Mouse (Mus musculus): Measurements from ENCODE around the gene Ermap.

Ermap gene

DNA sequence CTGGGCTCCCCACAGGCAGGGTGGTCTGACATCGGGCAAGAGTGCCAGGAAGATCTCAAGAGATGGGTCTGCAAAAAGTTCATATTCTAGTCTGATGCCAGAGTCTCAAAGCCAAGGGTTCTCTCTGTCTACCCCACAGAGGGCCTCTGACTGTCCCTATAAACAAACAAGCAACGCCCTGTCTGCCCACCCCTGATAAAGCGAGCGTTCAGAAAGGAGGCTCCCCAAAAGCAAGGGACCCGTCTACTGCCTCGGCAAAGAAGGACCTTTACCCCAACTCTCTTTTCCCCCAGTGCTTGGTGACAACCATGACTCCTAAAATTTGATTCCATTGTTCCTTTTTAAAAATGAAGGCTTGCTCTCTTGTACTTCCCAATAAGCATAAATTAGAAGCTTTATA, at the start of gene Ermap:
Gene Ermap (minus strand): TSS at position 148 of the 400 bp plus-strand sequence.
- no peak for DNase-seq (ENCODE audit: low spot score)

- DNase-seq (ENCODE audit: low spot score) = peak; percentile 65
Observed at GRCm38 (mm10) chr4:119239181-119239682, 49.4 kb upstream of the Ermap start.

DNA sequence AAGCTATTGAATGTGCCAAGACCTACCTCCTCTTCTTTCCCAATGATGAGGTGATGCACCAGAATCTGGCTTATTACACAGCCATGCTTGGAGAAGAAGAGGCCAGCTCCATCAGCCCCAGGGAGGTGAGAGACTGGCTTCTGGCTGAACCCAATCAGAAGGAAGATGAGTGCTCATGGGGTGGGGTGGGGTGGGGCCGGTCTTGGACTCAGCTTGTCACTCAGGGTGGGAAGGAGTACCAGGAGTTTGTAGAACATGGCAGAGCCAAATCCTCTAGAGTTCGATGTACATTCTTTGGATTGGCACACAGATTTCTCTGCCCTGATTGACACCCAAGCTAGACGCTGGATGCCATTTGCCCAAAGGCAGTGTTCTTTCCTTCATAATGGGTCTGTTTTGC, 48.9 kb upstream of the Ermap start:
- DNase-seq (ENCODE audit: low spot score) = no peak

- DNase-seq (ENCODE audit: low spot score) = no peak
Observed at GRCm38 (mm10) chr4:119234348-119234747, 44.5 kb upstream of the Ermap start.

DNA sequence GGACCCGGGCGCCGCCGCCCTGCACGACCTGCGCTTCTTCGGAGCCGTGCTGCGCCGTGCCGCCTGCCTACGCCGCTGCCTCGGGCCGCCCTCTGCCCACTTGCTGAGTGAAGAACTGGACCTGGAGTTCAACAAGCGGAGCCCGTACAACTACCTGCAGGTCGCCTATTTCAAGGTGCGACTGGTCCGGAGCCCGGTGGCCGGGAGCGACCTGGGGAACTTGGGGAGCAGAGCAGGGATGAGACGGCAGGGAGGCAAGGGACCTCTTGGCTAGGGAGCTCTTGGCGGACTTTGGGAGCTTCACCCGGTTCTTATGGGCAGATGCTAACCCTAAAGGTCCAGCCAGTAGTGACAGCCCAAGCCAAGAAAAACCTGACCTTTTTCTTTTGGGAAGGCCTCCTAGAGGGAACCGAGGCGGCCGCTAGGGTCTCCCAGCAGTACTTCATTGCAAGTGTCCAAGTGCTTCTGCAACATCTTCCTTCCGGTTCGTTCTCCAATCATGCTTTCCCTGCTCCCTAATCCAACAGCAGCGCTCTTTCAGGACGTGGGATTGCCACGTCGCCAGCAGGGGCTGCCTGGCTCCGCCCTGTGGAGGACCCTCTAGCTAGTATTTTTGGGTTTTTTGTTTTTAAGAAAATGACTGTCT, 43.6 kb upstream of the Ermap start:
- DNase-seq (ENCODE audit: low spot score) = peak; percentile 52

GRCm38 (mm10) chr4:119232410-119233255, 42.8 kb upstream of the Ermap start, which contains the start of the genes AU022252 and P3h1:
AU022252 (minus strand) TSS chr4:119232712.
P3h1 (plus strand) TSS chr4:119232915.
- peak; percentile 94 for DNase-seq (ENCODE audit: low spot score)

- DNase-seq (ENCODE audit: low spot score) = no peak
Observed at GRCm38 (mm10) chr4:119226751-119227150, 36.9 kb upstream of the Ermap start.

GRCm38 (mm10) chr4:119225719-119226118, 35.9 kb upstream of the Ermap start:
- DNase-seq (ENCODE audit: low spot score) = no peak

DNA sequence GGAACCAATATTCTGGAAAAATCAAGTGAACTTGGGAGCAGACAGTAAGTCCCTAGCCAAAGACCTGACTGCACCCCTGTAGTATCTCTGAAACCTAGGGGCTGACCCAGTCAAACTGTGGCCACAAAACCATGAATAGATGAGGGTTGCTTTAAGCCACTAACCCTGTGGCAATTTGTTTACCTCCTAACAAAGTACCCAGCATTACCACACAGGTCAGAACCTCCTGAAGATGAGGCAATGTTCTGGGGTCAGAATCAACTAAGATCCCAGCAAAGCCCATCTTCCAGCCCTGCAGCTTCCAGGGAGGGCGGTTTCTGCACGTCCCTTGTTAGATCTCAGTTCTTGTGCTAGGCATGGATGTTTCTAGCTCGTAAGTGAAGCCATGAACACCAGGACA, 34.7 kb upstream of the Ermap start:
- DNase-seq (ENCODE audit: low spot score) = no peak

GRCm38 (mm10) chr4:119223696-119224095, 33.9 kb upstream of the Ermap start:
- peak; percentile 16 for DNase-seq (ENCODE audit: low spot score)

- no peak for DNase-seq (ENCODE audit: low spot score)
Observed at GRCm38 (mm10) chr4:119218169-119218568, 28.4 kb upstream of the Ermap start, which contains the start of gene Tmem269. Tmem269 (minus strand) TSS chr4:119218217.

DNA sequence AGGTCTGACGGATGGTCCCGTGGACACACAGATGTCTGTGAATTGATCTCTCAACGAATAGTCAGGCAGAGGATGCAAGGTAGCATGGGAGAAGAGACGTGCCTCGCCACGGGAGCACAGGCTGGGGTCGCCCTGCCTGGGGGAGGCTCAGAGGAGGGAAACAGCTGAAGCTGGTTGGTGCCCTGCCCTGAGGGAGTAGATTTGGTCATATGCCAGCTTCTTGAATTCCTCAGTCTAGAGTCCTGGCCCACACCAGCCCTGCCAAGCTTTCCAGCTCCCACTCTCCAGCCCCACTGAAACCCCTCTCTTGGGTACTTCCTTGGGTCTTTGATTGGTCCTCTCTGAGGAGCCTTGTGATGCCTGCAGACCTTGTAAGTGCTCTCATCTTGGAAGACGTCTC, 26.9 kb upstream of the Ermap start:
- DNase-seq (ENCODE audit: low spot score) = no peak

DNA sequence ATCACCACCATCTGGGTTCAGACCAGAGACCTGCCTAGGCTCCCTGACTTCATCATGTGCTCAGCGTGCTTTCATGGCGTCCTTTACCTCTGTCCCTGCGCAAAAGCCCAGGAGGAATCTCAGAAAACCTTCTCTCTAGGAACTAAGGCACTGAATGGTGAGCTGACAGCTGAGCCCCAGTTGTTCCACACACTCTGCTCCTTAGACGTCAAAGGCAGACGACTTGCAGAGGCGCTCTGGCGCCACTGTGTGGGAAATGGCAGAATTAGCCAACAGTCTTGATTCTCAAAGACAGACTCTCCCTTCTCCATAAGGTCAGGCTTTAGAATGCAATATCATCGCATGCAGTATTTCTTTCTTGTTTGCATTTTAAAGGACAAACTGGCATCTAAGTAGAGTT, 14.9 kb upstream of the Ermap start:
- peak; percentile 41 for DNase-seq (ENCODE audit: low spot score)

- DNase-seq (ENCODE audit: low spot score) = no peak
Observed at GRCm38 (mm10) chr4:119198105-119198504, 8.3 kb upstream of the Ermap start.

GRCm38 (mm10) chr4:119195582-119196320, 5.9 kb upstream of the Ermap start:
- DNase-seq (ENCODE audit: low spot score) = no peak

GRCm38 (mm10) chr4:119194909-119195581, 5.2 kb upstream of the Ermap start, which contains the start of gene Svbp:
Svbp (plus strand) TSS chr4:119195306.
- peak; percentile 73 for DNase-seq (ENCODE audit: low spot score)

DNA sequence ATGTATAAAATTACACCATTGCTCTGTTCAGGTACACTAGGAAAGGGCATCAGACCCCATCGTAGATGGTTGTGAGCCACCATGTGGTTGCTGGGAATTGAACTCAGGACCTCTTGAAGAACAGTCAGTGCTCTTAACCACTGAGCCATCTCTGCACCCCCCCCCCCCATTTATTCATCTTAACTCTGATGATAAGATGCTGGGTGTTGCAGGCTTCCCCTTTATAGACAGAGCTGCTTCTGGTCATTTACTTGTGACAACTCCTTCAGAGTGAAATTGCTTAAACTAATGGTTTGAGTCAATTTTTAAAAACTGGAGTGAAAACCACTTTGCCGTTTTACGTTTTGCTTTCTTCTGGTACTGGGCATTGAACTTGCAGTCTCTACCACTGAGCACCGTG, 2.9 kb upstream of the Ermap start:
- no peak for DNase-seq (ENCODE audit: low spot score)

- no peak for DNase-seq (ENCODE audit: low spot score)
Observed at GRCm38 (mm10) chr4:119191273-119191672, 1.5 kb upstream of the Ermap start.

GRCm38 (mm10) chr4:119190618-119191017, 807 bp upstream of the Ermap start:
- DNase-seq (ENCODE audit: low spot score) = no peak

DNA sequence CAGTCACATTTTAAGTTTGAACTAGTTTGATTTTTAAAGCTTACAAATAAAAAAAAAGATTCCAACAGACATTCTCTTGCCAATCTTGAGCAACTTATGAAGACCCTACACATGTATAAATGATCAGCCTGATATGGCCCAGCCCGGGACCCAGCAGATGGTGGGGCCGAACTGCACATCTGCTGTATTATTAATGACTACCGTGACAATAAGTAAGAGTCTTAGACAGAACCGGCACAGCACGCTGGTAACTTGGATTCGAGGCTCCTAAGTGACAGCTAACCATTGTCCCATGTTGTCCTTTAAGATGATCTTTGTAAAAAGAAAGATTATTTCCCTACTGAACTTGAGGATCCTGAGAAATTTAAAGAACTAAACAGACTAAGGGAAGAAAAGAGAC, 419 bp downstream of the Ermap start:
- no peak for DNase-seq (ENCODE audit: low spot score)

DNA sequence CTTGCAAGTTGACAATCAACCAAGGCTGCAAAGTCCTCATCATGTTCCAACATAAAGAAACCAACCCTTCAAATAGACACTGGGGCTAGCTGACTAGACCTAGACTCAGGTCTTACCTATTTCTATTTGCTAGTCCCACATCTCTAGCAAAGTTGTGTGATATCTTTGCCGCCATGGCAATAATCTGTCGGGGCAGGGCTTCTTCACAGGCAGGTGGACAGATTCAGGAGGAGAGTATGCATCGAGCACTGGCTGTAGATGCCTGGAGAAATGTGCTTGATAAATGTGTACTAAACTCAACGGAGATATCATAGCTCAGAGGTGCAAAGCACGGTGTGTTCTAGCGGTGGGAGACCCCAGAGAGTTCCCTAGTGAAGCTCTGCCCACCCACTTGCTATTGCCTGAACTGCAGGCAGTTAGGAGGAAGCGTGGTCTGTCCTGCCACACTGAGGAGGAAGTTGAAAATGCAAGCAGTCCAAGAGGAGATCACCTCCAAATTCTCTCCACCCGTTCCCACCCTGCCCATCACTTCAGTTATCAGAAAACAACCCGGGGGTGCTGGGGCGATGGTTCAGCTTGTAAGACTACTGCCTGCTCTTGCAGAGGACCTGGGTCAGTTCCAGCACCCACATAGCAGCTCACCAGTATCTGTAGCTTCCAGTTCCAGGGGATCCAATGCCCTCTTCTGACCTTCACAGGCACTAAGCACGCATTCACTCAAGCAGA, 1.6 kb downstream of the Ermap start:
- DNase-seq (ENCODE audit: low spot score) = no peak
